Mouse (Mus musculus) lung, embryonic 15.5 days (tissue): ENCODE data around the gene Cass4. TPM values are rescaled to one million over a fixed set of nuclear protein-coding genes. Genes with fewer than 3 reads are reported as not detected.

Experiments
- ATAC-seq: fragments of 200-750 bp; cut with Nextera tagmentation; 2 replicates; pipeline ENCODE4 v1.8.0; 2017; ENCODE audit warnings: moderate number of reproducible peaks, borderline replicate concordance; ENCODE audit not compliant: low FRiP score, low TSS enrichment; ENCODE audit errors: extremely low read depth
- H3K27ac ChIP-seq: fragments of 300-500 bp; sonication (generic); 2 replicates; pipeline ENCODE4 v1.5.1; 2015; ENCODE audit warnings: moderate library complexity, mild to moderate bottlenecking, inconsistent platforms
- H3K27me3 ChIP-seq: fragments of 300-500 bp; sonication (generic); 2 replicates; pipeline ENCODE4 v1.6.1; 2015; ENCODE audit warnings: inconsistent platforms
- H3K36me3 ChIP-seq: fragments of 300-500 bp; sonication (generic); 2 replicates; pipeline ENCODE4 v1.6.1; 2015; ENCODE audit warnings: inconsistent platforms
- H3K4me1 ChIP-seq: fragments of 300-500 bp; sonication (generic); 2 replicates; pipeline ENCODE4 v1.6.1; 2015; ENCODE audit warnings: inconsistent platforms
- H3K4me2 ChIP-seq: fragments of 300-500 bp; sonication (generic); 2 replicates; pipeline ENCODE4 v1.6.1; 2015; ENCODE audit warnings: inconsistent platforms, mild to moderate bottlenecking, moderate library complexity
- H3K4me3 ChIP-seq: fragments of 300-500 bp; sonication (generic); 2 replicates; pipeline ENCODE4 v1.5.1; 2015; ENCODE audit warnings: mild to moderate bottlenecking, inconsistent platforms
- H3K9ac ChIP-seq: fragments of 300-500 bp; sonication (generic); 2 replicates; pipeline ENCODE4 v1.6.1; 2015; ENCODE audit warnings: inconsistent platforms
- H3K9me3 ChIP-seq: fragments of 300-500 bp; sonication (generic); 2 replicates; pipeline ENCODE4 v1.6.1; 2016; ENCODE audit warnings: inconsistent platforms
- WGBS: fragments of 180-500 bp; shearing (Covaris S2); methylation state at CpG from one replicate; pipeline ENCODE4 v1.1.7; 2015; 5-methylcytosine and 5-hydroxymethylcytosine counted together
- polyA plus RNA-seq: library from polyadenylated mRNA; unstranded; fragments of >200 nt; fragmentation: Nextera tagmentation; extraction: Ambion mirVana; gene quantifications from 2 replicates; pipeline ENCODE4 v1.2.1, GENCODE M21; 2015

Gene Cass4
- polyA plus RNA-seq, 1 experiment from 2014 or later, result 6.7 TPM

GRCm38 (mm10) chr2:172413273-172413672 is 19.7 kb downstream of the Cass4 start:
- Histone ChIP-seq H3K4me1 (peaks cover 28% of the 10 kb centered on the region), H3K27me3 (no peaks in the 10 kb centered on the region), H3K36me3 (no peaks in the 10 kb centered on the region), H3K4me2 (no peak overlapping the region), H3K27ac (peak overlapping the region; percentile 91), H3K9ac (no peak overlapping the region), H3K4me3 (no peak overlapping the region), H3K9me3 (no peaks in the 10 kb centered on the region)
- 0 out of 2 replicates have a peak, but pooled peaks have one; percentile 5 for ATAC-seq
- 7% methylated on average over 4 of the region's 4 CpGs for WGBS

- Histone ChIP-seq H3K4me3 (no peak overlapping the region), H3K36me3 (no peaks in the 10 kb centered on the region), H3K9ac (no peak overlapping the region), H3K27me3 (no peaks in the 10 kb centered on the region), H3K4me1 (peaks cover 28% of the 10 kb centered on the region), H3K27ac (peak overlapping the region; percentile 91), H3K9me3 (no peaks in the 10 kb centered on the region), H3K4me2 (no peak overlapping the region)
- WGBS, result 46% methylated on average over 5 of the region's 5 CpGs
- ATAC-seq, result no peak
These were observed 20.3 kb downstream of the Cass4 start for GRCm38 (mm10) chr2:172413894-172414293.

- WGBS, result 54% methylated on average over 12 of the region's 12 CpGs
- H3K36me3 ChIP-seq, result no peaks in the 10 kb centered on the region
- no peak for ATAC-seq
- H3K4me2 ChIP-seq, result no peak overlapping the region
- H3K4me3 ChIP-seq, result no peak overlapping the region
- no peaks in the 10 kb centered on the region for H3K9me3 ChIP-seq
- H3K27ac ChIP-seq, result no peak overlapping the region
- H3K4me1 ChIP-seq, result peaks cover 20% of the 10 kb centered on the region
- no peaks in the 10 kb centered on the region for H3K27me3 ChIP-seq
- no peak overlapping the region for H3K9ac ChIP-seq
These were observed 22.6 kb downstream of the Cass4 start for GRCm38 (mm10) chr2:172416218-172416617.

- ATAC-seq, result no peak
- WGBS, result 86% methylated on average over 5 of the region's 5 CpGs
These were observed 23.3 kb downstream of the Cass4 start for GRCm38 (mm10) chr2:172416876-172417275.

GRCm38 (mm10) chr2:172418208-172418607 is 24.6 kb downstream of the Cass4 start:
- no peak overlapping the region for H3K9ac ChIP-seq
- peaks cover 10% of the 10 kb centered on the region for H3K4me1 ChIP-seq
- H3K4me2 ChIP-seq, result no peak overlapping the region
- H3K9me3 ChIP-seq, result no peaks in the 10 kb centered on the region
- 75% methylated on average over 5 of the region's 5 CpGs for WGBS
- H3K36me3 ChIP-seq, result no peaks in the 10 kb centered on the region
- ATAC-seq, result no peak
- H3K4me3 ChIP-seq, result no peak overlapping the region
- no peak overlapping the region for H3K27ac ChIP-seq
- no peaks in the 10 kb centered on the region for H3K27me3 ChIP-seq

More at GRCm38 (mm10) chr2:172416876-172417275, 23.3 kb downstream of the Cass4 start:
- no peak overlapping the region for H3K4me3 ChIP-seq
- no peak overlapping the region for H3K4me2 ChIP-seq
- no peaks in the 10 kb centered on the region for H3K36me3 ChIP-seq
- H3K4me1 ChIP-seq, result peaks cover 16% of the 10 kb centered on the region
- H3K9ac ChIP-seq, result no peak overlapping the region
- H3K27me3 ChIP-seq, result no peaks in the 10 kb centered on the region
- no peak overlapping the region for H3K27ac ChIP-seq
- H3K9me3 ChIP-seq, result no peaks in the 10 kb centered on the region

- no peak overlapping the region for H3K9ac ChIP-seq
- WGBS, result 35% methylated on average over 1 of the region's 1 CpGs
- ATAC-seq, result peak; percentile 93
These were observed 37.0 kb downstream of the Cass4 start for GRCm38 (mm10) chr2:172430609-172431008.

GRCm38 (mm10) chr2:172433746-172434145 is 40.2 kb downstream of the Cass4 start:
- peaks cover 7% of the 10 kb centered on the region; the same call in 1 of the 2 replicates for H3K4me1 ChIP-seq
- no peaks in the 10 kb centered on the region for H3K9me3 ChIP-seq
- H3K27me3 ChIP-seq, result no peaks in the 10 kb centered on the region
- ATAC-seq, result no peak
- no peak overlapping the region for H3K27ac ChIP-seq
- H3K36me3 ChIP-seq, result no peaks in the 10 kb centered on the region
- 41% methylated on average over 5 of the region's 5 CpGs for WGBS
- no peak overlapping the region for H3K9ac ChIP-seq
- H3K4me3 ChIP-seq, result no peak overlapping the region
- no peak overlapping the region for H3K4me2 ChIP-seq

More at GRCm38 (mm10) chr2:172430609-172431008, 37.0 kb downstream of the Cass4 start:
- H3K4me1 ChIP-seq, result peaks cover 7% of the 10 kb centered on the region; the same call in 1 of the 2 replicates
- H3K27me3 ChIP-seq, result no peaks in the 10 kb centered on the region
- no peaks in the 10 kb centered on the region for H3K9me3 ChIP-seq
- H3K36me3 ChIP-seq, result no peaks in the 10 kb centered on the region
- peak overlapping the region; percentile 67 for H3K27ac ChIP-seq
- H3K4me2 ChIP-seq, result no peak overlapping the region
- no peak overlapping the region for H3K4me3 ChIP-seq

- no peak overlapping the region for H3K4me3 ChIP-seq
- H3K9ac ChIP-seq, result no peak overlapping the region
- H3K27ac ChIP-seq, result no peak overlapping the region
- no peaks in the 10 kb centered on the region for H3K36me3 ChIP-seq
- ATAC-seq, result no peak
- peaks cover 17% of the 10 kb centered on the region for H3K4me1 ChIP-seq
- 46% methylated on average over 16 of the region's 16 CpGs for WGBS
- no peak overlapping the region for H3K4me2 ChIP-seq
- H3K9me3 ChIP-seq, result no peaks in the 10 kb centered on the region
- H3K27me3 ChIP-seq, result no peaks in the 10 kb centered on the region
These were observed 43.9 kb downstream of the Cass4 start for GRCm38 (mm10) chr2:172437371-172437952.

- H3K4me1 ChIP-seq, result peaks cover 17% of the 10 kb centered on the region
- H3K9ac ChIP-seq, result peak within 1 kb of the TSS; percentile 57
- 2% methylated on average over 35 of the region's 35 CpGs for WGBS
- peak within 1 kb of the TSS; percentile 52 for H3K27ac ChIP-seq
- peak within 1 kb of the TSS; percentile 84 for H3K4me2 ChIP-seq
- peak; percentile 96 for ATAC-seq
- H3K4me3 ChIP-seq, result peak within 1 kb of the TSS; percentile 66
- no peaks in the 10 kb centered on the region for H3K27me3 ChIP-seq
- H3K9me3 ChIP-seq, result no peaks in the 10 kb centered on the region
- no peaks in the 10 kb centered on the region for H3K36me3 ChIP-seq
These were observed 46.4 kb downstream of the Cass4 start, which contains the start of gene Rtf2 for GRCm38 (mm10) chr2:172439843-172440639. Rtf2 (plus strand) TSS chr2:172440556.

GRCm38 (mm10) chr2:172440640-172441005 is 47.0 kb downstream of the Cass4 start:
- H3K4me3 ChIP-seq, result peak overlapping the region; percentile 66
- peaks cover 17% of the 10 kb centered on the region for H3K4me1 ChIP-seq
- H3K9ac ChIP-seq, result peak overlapping the region; percentile 57
- WGBS, result under 1% methylated on average over 21 of the region's 21 CpGs
- no peaks in the 10 kb centered on the region for H3K27me3 ChIP-seq
- peak; percentile 57; the same call in 1 of the 2 replicates for ATAC-seq
- 0 out of 2 replicates have a peak overlapping the region, but pooled peaks have one; percentile 31 for H3K27ac ChIP-seq
- peak overlapping the region; percentile 84 for H3K4me2 ChIP-seq
- H3K36me3 ChIP-seq, result peaks cover 2% of the 10 kb centered on the region; the same call in 1 of the 2 replicates
- H3K9me3 ChIP-seq, result no peaks in the 10 kb centered on the region

- ATAC-seq, result no peak
- Histone ChIP-seq H3K4me3 (peak overlapping the region; percentile 66), H3K4me2 (peak overlapping the region; percentile 84), H3K36me3 (peaks cover 7% of the 10 kb centered on the region; the same call in 1 of the 2 replicates), H3K27ac (no peak overlapping the region), H3K27me3 (no peaks in the 10 kb centered on the region), H3K4me1 (peaks cover 17% of the 10 kb centered on the region), H3K9ac (peak overlapping the region; percentile 57), H3K9me3 (no peaks in the 10 kb centered on the region)
- 27% methylated on average over 6 of the region's 6 CpGs for WGBS
These were observed 47.6 kb downstream of the Cass4 start for GRCm38 (mm10) chr2:172441176-172441575.

GRCm38 (mm10) chr2:172445617-172446016 is 52.0 kb downstream of the Cass4 start:
- no peaks in the 10 kb centered on the region for H3K9me3 ChIP-seq
- no peak for ATAC-seq
- H3K27me3 ChIP-seq, result no peaks in the 10 kb centered on the region
- H3K4me1 ChIP-seq, result peaks cover 11% of the 10 kb centered on the region
- no peak overlapping the region for H3K27ac ChIP-seq
- no peak overlapping the region for H3K4me2 ChIP-seq
- H3K36me3 ChIP-seq, result peaks cover 45% of the 10 kb centered on the region
- H3K9ac ChIP-seq, result no peak overlapping the region
- no peak overlapping the region for H3K4me3 ChIP-seq
- 89% methylated on average over 4 of the region's 4 CpGs for WGBS
